Mouse (Mus musculus): ENCODE measurements around the gene G3bp2. TPM values are rescaled to one million over a fixed set of nuclear protein-coding genes. Genes with fewer than 3 reads are reported as not detected.

Gene G3bp2
- total and polyA plus RNA-seq, 2 experiments from 2014 or later, result 143 to 265 TPM

DNA sequence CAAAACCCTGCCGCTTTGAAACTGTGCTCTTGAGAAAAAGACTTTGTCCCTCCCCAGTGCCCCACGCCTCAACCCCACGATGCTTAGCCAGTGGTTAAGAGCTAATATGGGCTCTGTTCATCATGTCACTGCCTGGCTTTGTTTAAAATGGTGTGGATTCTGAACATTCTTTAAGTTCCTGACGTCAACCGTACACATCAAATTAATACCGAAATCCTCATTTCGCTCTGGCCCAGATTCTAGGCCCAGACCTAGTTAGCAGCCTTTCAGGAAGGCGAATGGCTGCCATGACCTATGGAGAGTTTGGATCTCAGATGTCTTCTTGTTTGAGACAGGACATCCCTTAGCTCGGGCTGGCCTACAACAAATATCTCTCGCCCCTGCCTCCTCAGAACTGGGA lies 44.2 kb upstream of the G3bp2 start:
- H3K4me1 ChIP-seq (ENCODE audit: insufficient read depth, low read length), result no peaks in the 10 kb centered on the region
- no peak for ATAC-seq
- H3K9ac ChIP-seq (replicated peaks; ENCODE audit: low read length), result no peak overlapping the region
- H3K27ac ChIP-seq, result no peak overlapping the region
- no peak overlapping the region for H3K4me2 ChIP-seq (ENCODE audit: low read depth, low read length)
- no peak for DNase-seq (ENCODE audit: low spot score)
- TF ChIP-seq CTCF (IDR thresholded peaks at IDR 0.05; ENCODE audit: low read depth), result no peak
- H3K4me3 ChIP-seq (ENCODE audit: low read length), result no peak overlapping the region
- 91% methylated on average over 10 of the region's 10 CpGs for WGBS
- H3K27me3 ChIP-seq (ENCODE audit: insufficient read depth, low read length), result no peaks in the 10 kb centered on the region
- H3K36me3 ChIP-seq (ENCODE audit: insufficient read depth, low read length), result 0 out of 2 replicates have a peak, but pooled peaks cover 5% of the 10 kb centered on the region
- no peaks in the 10 kb centered on the region for H3K9me3 ChIP-seq (ENCODE audit: low read length)

DNA sequence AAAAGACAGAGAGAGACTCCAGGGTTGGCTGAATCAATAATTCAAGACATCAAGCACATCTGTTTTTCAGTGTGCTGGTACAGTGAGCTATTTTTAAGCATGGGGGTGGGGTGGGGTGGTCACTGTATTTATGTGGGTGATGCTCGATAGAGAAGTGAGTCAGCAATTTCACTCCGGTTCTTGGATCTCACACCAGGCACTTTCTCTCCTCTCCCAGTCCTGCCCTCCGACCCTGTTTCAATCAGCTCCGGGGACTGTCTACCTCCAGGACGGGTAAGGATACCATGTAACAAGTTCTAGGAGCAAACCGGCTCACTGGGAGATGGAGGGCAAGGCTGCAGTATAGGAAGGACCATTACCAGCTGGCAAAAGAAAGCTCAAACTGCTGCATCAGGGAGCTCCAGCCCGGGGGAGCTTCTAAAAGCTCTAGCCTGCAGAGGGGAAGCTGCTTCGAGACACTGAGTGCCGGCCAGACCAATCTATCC lies 43.7 kb upstream of the G3bp2 start:
- Histone ChIP-seq H3K4me2 (ENCODE audit: low read depth, low read length) (no peak overlapping the region), H3K27me3 (ENCODE audit: insufficient read depth, low read length) (no peaks in the 10 kb centered on the region), H3K4me3 (ENCODE audit: low read length) (no peak overlapping the region), H3K9ac (replicated peaks; ENCODE audit: low read length) (no peak overlapping the region), H3K36me3 (ENCODE audit: insufficient read depth, low read length) (0 out of 2 replicates have a peak, but pooled peaks cover 5% of the 10 kb centered on the region), H3K9me3 (ENCODE audit: low read length) (no peaks in the 10 kb centered on the region), H3K27ac (no peak overlapping the region), H3K4me1 (ENCODE audit: insufficient read depth, low read length) (no peaks in the 10 kb centered on the region)
- no peak for TF ChIP-seq CTCF (IDR thresholded peaks at IDR 0.05; ENCODE audit: low read depth)
- ATAC-seq, result peak; percentile 40
- 68% methylated on average over 9 of the region's 9 CpGs for WGBS
- DNase-seq (ENCODE audit: low spot score), result no peak

DNA sequence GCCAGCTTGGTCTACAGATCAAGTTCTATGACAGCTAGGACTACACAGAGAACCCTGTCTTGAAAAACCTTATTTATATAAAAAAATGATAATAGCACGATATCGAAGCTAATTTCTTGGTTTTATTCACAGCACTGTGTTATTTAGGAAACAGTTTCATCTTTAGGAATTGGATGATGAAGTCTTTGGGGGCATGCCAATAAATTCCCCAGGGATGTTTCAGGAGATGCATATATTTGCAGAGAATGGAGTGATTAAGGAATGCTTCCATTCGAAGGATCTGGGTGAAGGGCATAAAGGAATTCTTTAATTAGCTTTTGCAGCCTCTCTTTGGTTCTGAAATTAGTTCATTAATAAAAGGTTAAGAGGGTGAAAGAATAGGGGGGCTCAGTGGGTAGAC lies 41.9 kb upstream of the G3bp2 start:
- 82% methylated on average over 3 of the region's 3 CpGs for WGBS
- no peak for DNase-seq (ENCODE audit: low spot score)
- H3K4me3 ChIP-seq (ENCODE audit: low read length), result no peak overlapping the region
- H3K27ac ChIP-seq, result no peak overlapping the region
- TF ChIP-seq CTCF (IDR thresholded peaks at IDR 0.05; ENCODE audit: low read depth), result no peak
- H3K4me2 ChIP-seq (ENCODE audit: low read depth, low read length), result no peak overlapping the region
- no peak overlapping the region for H3K9ac ChIP-seq (replicated peaks; ENCODE audit: low read length)
- no peaks in the 10 kb centered on the region for H3K4me1 ChIP-seq (ENCODE audit: insufficient read depth, low read length)
- no peaks in the 10 kb centered on the region for H3K27me3 ChIP-seq (ENCODE audit: insufficient read depth, low read length)
- no peak for ATAC-seq
- no peaks in the 10 kb centered on the region for H3K9me3 ChIP-seq (ENCODE audit: low read length)
- H3K36me3 ChIP-seq (ENCODE audit: insufficient read depth, low read length), result no peaks in the 10 kb centered on the region

DNA sequence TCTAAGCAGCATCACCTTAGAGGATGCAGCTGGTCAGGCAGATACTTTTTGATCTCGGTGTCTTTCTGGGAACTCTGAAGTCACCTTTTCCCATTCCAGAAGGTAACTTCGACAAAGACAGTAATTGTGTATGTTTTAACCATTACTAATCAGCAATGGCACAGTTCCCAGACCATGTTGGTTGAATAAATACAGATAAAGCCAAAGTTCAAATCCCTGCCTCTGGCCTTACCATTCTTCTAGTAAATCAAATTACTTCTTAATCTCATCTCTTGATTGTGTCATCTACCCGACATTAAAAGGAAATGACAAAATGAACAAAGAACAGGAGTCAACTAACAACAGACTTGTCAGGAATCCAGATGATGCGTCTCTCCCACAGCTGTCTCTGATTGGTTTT lies 38.1 kb upstream of the G3bp2 start:
- Histone ChIP-seq H3K4me2 (ENCODE audit: low read depth, low read length) (no peak overlapping the region), H3K4me3 (ENCODE audit: low read length) (no peak overlapping the region), H3K27ac (no peak overlapping the region), H3K27me3 (ENCODE audit: insufficient read depth, low read length) (no peaks in the 10 kb centered on the region), H3K9me3 (ENCODE audit: low read length) (no peaks in the 10 kb centered on the region), H3K36me3 (ENCODE audit: insufficient read depth, low read length) (no peaks in the 10 kb centered on the region), H3K4me1 (ENCODE audit: insufficient read depth, low read length) (no peaks in the 10 kb centered on the region), H3K9ac (replicated peaks; ENCODE audit: low read length) (no peak overlapping the region)
- ATAC-seq, result no peak
- 68% methylated on average over 4 of the region's 4 CpGs for WGBS
- TF ChIP-seq CTCF (IDR thresholded peaks at IDR 0.05; ENCODE audit: low read depth), result no peak
- DNase-seq (ENCODE audit: low spot score), result no peak

DNA sequence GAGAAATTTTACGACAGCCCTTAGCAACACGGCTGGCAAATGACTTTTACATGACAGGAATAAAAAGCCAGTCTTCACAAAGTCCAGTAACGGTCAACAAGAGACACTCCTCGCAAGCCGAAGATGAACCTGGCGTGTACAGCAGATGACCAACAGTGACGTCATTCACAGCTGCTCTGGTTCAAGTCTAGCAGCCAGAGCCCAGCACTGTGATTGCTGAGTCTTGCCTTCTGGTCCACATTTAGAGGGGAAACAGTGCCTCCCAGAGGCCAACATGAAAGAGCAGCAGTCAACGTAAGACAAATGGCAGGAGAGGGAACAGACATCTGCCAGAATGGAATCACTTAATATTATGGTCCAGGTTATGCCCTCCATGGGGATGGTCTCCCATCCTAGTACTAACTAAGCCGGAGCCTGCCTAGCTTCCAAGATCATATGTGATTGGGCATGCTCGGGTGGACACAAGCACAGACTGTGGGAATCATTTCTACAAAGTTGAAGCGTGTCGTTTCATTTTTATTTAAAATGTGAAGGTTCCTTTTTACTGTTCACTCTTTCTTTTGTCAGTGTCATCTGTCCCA lies 34.4 kb upstream of the G3bp2 start:
- ATAC-seq, result peak; percentile 92
- Histone ChIP-seq H3K27ac (no peak overlapping the region), H3K36me3 (ENCODE audit: insufficient read depth, low read length) (no peaks in the 10 kb centered on the region), H3K9me3 (ENCODE audit: low read length) (no peaks in the 10 kb centered on the region), H3K4me3 (ENCODE audit: low read length) (no peak overlapping the region), H3K4me1 (ENCODE audit: insufficient read depth, low read length) (no peaks in the 10 kb centered on the region), H3K27me3 (ENCODE audit: insufficient read depth, low read length) (no peaks in the 10 kb centered on the region), H3K4me2 (ENCODE audit: low read depth, low read length) (no peak overlapping the region), H3K9ac (replicated peaks; ENCODE audit: low read length) (no peak overlapping the region)
- 58% methylated on average over 12 of the region's 12 CpGs for WGBS
- peak; percentile 80 for DNase-seq (ENCODE audit: low spot score)
- peak; percentile 80 for TF ChIP-seq CTCF (IDR thresholded peaks at IDR 0.05; ENCODE audit: low read depth)

DNA sequence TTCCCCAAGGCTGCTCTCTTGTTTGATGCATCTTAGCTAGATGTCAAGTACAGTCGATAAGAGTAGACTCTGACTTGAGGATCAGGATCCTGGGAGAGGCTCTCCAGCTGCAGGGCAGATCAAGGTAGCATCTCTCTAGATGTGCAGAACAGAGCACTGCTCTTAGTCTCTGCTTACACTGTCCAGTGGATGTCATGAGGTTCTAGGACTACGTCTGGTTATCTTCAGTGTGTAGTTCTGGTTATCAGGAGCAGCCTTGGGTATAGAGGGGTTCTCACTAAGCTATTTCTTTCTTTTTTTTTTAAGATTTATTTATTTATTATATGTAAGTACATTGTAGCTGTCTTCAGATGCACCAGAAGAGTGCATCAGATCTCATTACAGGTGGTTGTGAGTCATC lies 31.4 kb upstream of the G3bp2 start:
- DNase-seq (ENCODE audit: low spot score) (no peak), ATAC-seq (no peak)
- H3K4me1 ChIP-seq (ENCODE audit: insufficient read depth, low read length), result no peaks in the 10 kb centered on the region
- TF ChIP-seq CTCF (IDR thresholded peaks at IDR 0.05; ENCODE audit: low read depth), result no peak
- WGBS, result 94% methylated on average over 2 of the region's 2 CpGs
- no peak overlapping the region for H3K4me2 ChIP-seq (ENCODE audit: low read depth, low read length)
- no peak overlapping the region for H3K27ac ChIP-seq
- no peaks in the 10 kb centered on the region for H3K36me3 ChIP-seq (ENCODE audit: insufficient read depth, low read length)
- no peaks in the 10 kb centered on the region for H3K9me3 ChIP-seq (ENCODE audit: low read length)
- H3K4me3 ChIP-seq (ENCODE audit: low read length), result no peak overlapping the region
- no peaks in the 10 kb centered on the region for H3K27me3 ChIP-seq (ENCODE audit: insufficient read depth, low read length)
- no peak overlapping the region for H3K9ac ChIP-seq (replicated peaks; ENCODE audit: low read length)

DNA sequence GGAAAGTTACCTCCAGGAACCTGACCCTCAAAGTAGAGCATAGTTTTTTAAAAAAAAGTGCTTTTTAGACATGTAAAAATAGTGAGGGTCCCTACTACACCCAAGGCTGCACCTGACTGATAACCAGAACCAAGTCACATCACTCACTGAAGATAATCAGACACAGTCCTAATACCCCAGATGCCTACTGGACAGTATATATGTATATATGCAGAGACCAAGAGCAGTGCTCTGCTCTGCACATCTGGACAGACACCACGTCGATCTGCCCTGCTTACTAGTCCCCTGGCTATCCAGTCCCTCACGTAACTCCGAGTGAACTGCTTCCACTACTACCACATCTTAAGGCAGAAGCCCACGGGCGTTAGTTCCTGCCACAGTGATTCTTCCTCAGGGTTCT lies 30.7 kb upstream of the G3bp2 start:
- no peak overlapping the region for H3K27ac ChIP-seq
- no peak for TF ChIP-seq CTCF (IDR thresholded peaks at IDR 0.05; ENCODE audit: low read depth)
- no peaks in the 10 kb centered on the region for H3K36me3 ChIP-seq (ENCODE audit: insufficient read depth, low read length)
- no peak for ATAC-seq
- no peaks in the 10 kb centered on the region for H3K27me3 ChIP-seq (ENCODE audit: insufficient read depth, low read length)
- no peaks in the 10 kb centered on the region for H3K9me3 ChIP-seq (ENCODE audit: low read length)
- WGBS, result 91% methylated on average over 6 of the region's 6 CpGs
- no peaks in the 10 kb centered on the region for H3K4me1 ChIP-seq (ENCODE audit: insufficient read depth, low read length)
- no peak for DNase-seq (ENCODE audit: low spot score)
- no peak overlapping the region for H3K4me2 ChIP-seq (ENCODE audit: low read depth, low read length)
- no peak overlapping the region for H3K9ac ChIP-seq (replicated peaks; ENCODE audit: low read length)
- H3K4me3 ChIP-seq (ENCODE audit: low read length), result no peak overlapping the region

Measured in hindbrain, postnatal 0 days (tissue).